Mouse (Mus musculus) neural tube, embryonic 14.5 days (tissue): ENCODE data around the gene Zwint. TPM values are rescaled to one million over a fixed set of nuclear protein-coding genes. Genes with fewer than 3 reads are reported as not detected.

Source experiments
- ATAC-seq: fragments of 200-750 bp; cut with Nextera tagmentation; 2 replicates; pipeline ENCODE4 v1.8.0; 2017; ENCODE audit warnings: low read depth, mild to moderate bottlenecking, moderate TSS enrichment, moderate library complexity
- H3K27ac ChIP-seq: fragments of 300-500 bp; sonication (generic); 2 replicates; pipeline ENCODE4 v1.5.1; 2014; ENCODE audit warnings: low read depth, mild to moderate bottlenecking, control low read depth, low read length, moderate library complexity, mixed read lengths
- H3K27me3 ChIP-seq: fragments of 300-500 bp; sonication (generic); 2 replicates; pipeline ENCODE4 v1.6.1; 2014; ENCODE audit warnings: low read length; ENCODE audit not compliant: control insufficient read depth, insufficient read depth
- H3K36me3 ChIP-seq: fragments of 300-500 bp; sonication (generic); 2 replicates; pipeline ENCODE4 v1.6.1; 2014; ENCODE audit warnings: low read length, mixed read lengths; ENCODE audit not compliant: control insufficient read depth, insufficient read depth
- H3K4me1 ChIP-seq: fragments of 300-500 bp; sonication (generic); 2 replicates; pipeline ENCODE4 v1.6.1; 2014; ENCODE audit warnings: low read length; ENCODE audit not compliant: control insufficient read depth, insufficient read depth
- H3K4me2 ChIP-seq: fragments of 300-500 bp; sonication (generic); 2 replicates; pipeline ENCODE4 v1.6.1; 2014; ENCODE audit warnings: mild to moderate bottlenecking, low read depth, low read length, control low read depth
- H3K4me3 ChIP-seq: fragments of 300-500 bp; sonication (generic); 2 replicates; pipeline ENCODE4 v1.5.1; 2014; ENCODE audit warnings: low read depth, low read length, control low read depth, mixed read lengths
- H3K9ac ChIP-seq: fragments of 300-500 bp; sonication (generic); replicated peaks from 2 replicates; pipeline ENCODE4 v1.6.1; 2014; ENCODE audit warnings: low read depth, mild to moderate bottlenecking, control low read depth, low read length, mixed read lengths
- H3K9me3 ChIP-seq: fragments of 300-500 bp; sonication (generic); 2 replicates; pipeline ENCODE4 v1.6.1; 2016; ENCODE audit warnings: low read length; ENCODE audit not compliant: control insufficient read depth
- WGBS: fragments of 180-500 bp; shearing (Covaris S2); extraction: QIAGEN DNeasy Blood & Tissue Kit; methylation state at CpG from one replicate; pipeline ENCODE4 v1.1.7; 2014; 5-methylcytosine and 5-hydroxymethylcytosine counted together
- polyA plus RNA-seq: library from polyadenylated mRNA; unstranded; fragments of >200 nt; fragmentation: Nextera tagmentation; extraction: Ambion mirVana; gene quantifications from 2 replicates; pipeline ENCODE4 v1.2.1, GENCODE M21; 2014

Zwint gene
- polyA plus RNA-seq, 1 experiment from 2014 or later = 890 TPM

- Histone ChIP-seq H3K4me3 (no peak overlapping the region), H3K4me1 (peaks cover 15% of the 10 kb centered on the region), H3K4me2 (no peak overlapping the region), H3K9ac (no peak overlapping the region), H3K27me3 (no peaks in the 10 kb centered on the region), H3K36me3 (peaks cover 27% of the 10 kb centered on the region; the same call in 1 of the 2 replicates), H3K9me3 (no peaks in the 10 kb centered on the region), H3K27ac (no peak overlapping the region)
- 95% methylated on average over 5 of the region's 5 CpGs for WGBS
- no peak for ATAC-seq
Observed at GRCm38 (mm10) chr10:72659198-72659597, 4.6 kb downstream of the Zwint start.

GRCm38 (mm10) chr10:72660350-72660749 is 5.7 kb downstream of the Zwint start:
- H3K4me2 ChIP-seq = no peak overlapping the region
- no peak overlapping the region for H3K4me3 ChIP-seq
- H3K9me3 ChIP-seq = no peaks in the 10 kb centered on the region
- peaks cover 37% of the 10 kb centered on the region; the same call in 1 of the 2 replicates for H3K36me3 ChIP-seq
- no peak overlapping the region for H3K9ac ChIP-seq
- WGBS = 93% methylated on average over 1 of the region's 1 CpGs
- H3K27me3 ChIP-seq = no peaks in the 10 kb centered on the region
- no peak for ATAC-seq
- peaks cover 15% of the 10 kb centered on the region for H3K4me1 ChIP-seq
- H3K27ac ChIP-seq = no peak overlapping the region

- H3K27me3 ChIP-seq = no peaks in the 10 kb centered on the region
- no peaks in the 10 kb centered on the region for H3K4me1 ChIP-seq
- no peak overlapping the region for H3K4me2 ChIP-seq
- peaks cover 21% of the 10 kb centered on the region; the same call in 1 of the 2 replicates for H3K36me3 ChIP-seq
- no peak overlapping the region for H3K9ac ChIP-seq
- H3K9me3 ChIP-seq = no peaks in the 10 kb centered on the region
- no peak overlapping the region for H3K4me3 ChIP-seq
- H3K27ac ChIP-seq = no peak overlapping the region
- no peak for ATAC-seq
- 98% methylated on average over 5 of the region's 5 CpGs for WGBS
Observed at GRCm38 (mm10) chr10:72667856-72668255, 13.2 kb downstream of the Zwint start.

- ATAC-seq = no peak
- Histone ChIP-seq H3K4me2 (no peak overlapping the region), H3K27me3 (no peaks in the 10 kb centered on the region), H3K27ac (no peak overlapping the region), H3K4me1 (no peaks in the 10 kb centered on the region), H3K9me3 (no peaks in the 10 kb centered on the region), H3K4me3 (no peak overlapping the region), H3K36me3 (peaks cover 17% of the 10 kb centered on the region; the same call in 1 of the 2 replicates), H3K9ac (no peak overlapping the region)
- 100% methylated on average over 1 of the region's 1 CpGs for WGBS
Observed at GRCm38 (mm10) chr10:72669086-72669485, 14.4 kb downstream of the Zwint start.

- Histone ChIP-seq H3K27ac (no peak overlapping the region), H3K4me2 (no peak overlapping the region), H3K4me3 (no peak overlapping the region), H3K9me3 (no peaks in the 10 kb centered on the region), H3K4me1 (no peaks in the 10 kb centered on the region), H3K27me3 (no peaks in the 10 kb centered on the region), H3K9ac (no peak overlapping the region), H3K36me3 (peaks cover 8% of the 10 kb centered on the region; the same call in 1 of the 2 replicates)
- ATAC-seq = no peak
- WGBS = 96% methylated on average over 6 of the region's 6 CpGs
Observed at GRCm38 (mm10) chr10:72675971-72676370, 21.3 kb downstream of the Zwint start.

- Histone ChIP-seq H3K9ac (no peak overlapping the region), H3K27me3 (no peaks in the 10 kb centered on the region), H3K36me3 (peaks cover 8% of the 10 kb centered on the region; the same call in 1 of the 2 replicates), H3K27ac (no peak overlapping the region), H3K9me3 (no peaks in the 10 kb centered on the region), H3K4me1 (no peaks in the 10 kb centered on the region), H3K4me2 (no peak overlapping the region), H3K4me3 (no peak overlapping the region)
- WGBS = 93% methylated on average over 1 of the region's 1 CpGs
- no peak for ATAC-seq
Observed at GRCm38 (mm10) chr10:72676550-72676949, 21.9 kb downstream of the Zwint start.

GRCm38 (mm10) chr10:72679086-72679485 is 24.4 kb downstream of the Zwint start:
- H3K4me1 ChIP-seq = no peaks in the 10 kb centered on the region
- H3K27ac ChIP-seq = no peak overlapping the region
- WGBS = 86% methylated on average over 4 of the region's 4 CpGs
- H3K9me3 ChIP-seq = no peaks in the 10 kb centered on the region
- no peak for ATAC-seq
- H3K9ac ChIP-seq = no peak overlapping the region
- peaks cover 4% of the 10 kb centered on the region; the same call in 1 of the 2 replicates for H3K36me3 ChIP-seq
- H3K4me2 ChIP-seq = no peak overlapping the region
- H3K27me3 ChIP-seq = no peaks in the 10 kb centered on the region
- H3K4me3 ChIP-seq = no peak overlapping the region

- no peaks in the 10 kb centered on the region for H3K36me3 ChIP-seq
- no peaks in the 10 kb centered on the region for H3K9me3 ChIP-seq
- no peak overlapping the region for H3K9ac ChIP-seq
- H3K27ac ChIP-seq = no peak overlapping the region
- 85% methylated on average over 5 of the region's 5 CpGs for WGBS
- H3K4me1 ChIP-seq = no peaks in the 10 kb centered on the region
- no peak overlapping the region for H3K4me3 ChIP-seq
- H3K4me2 ChIP-seq = no peak overlapping the region
- ATAC-seq = no peak
- H3K27me3 ChIP-seq = no peaks in the 10 kb centered on the region
Observed at GRCm38 (mm10) chr10:72701092-72701491, 46.4 kb downstream of the Zwint start.

- no peak overlapping the region for H3K4me3 ChIP-seq
- H3K27me3 ChIP-seq = no peaks in the 10 kb centered on the region
- ATAC-seq = no peak
- H3K27ac ChIP-seq = no peak overlapping the region
- no peak overlapping the region for H3K4me2 ChIP-seq
- 70% methylated on average over 2 of the region's 2 CpGs for WGBS
- H3K4me1 ChIP-seq = no peaks in the 10 kb centered on the region
- no peaks in the 10 kb centered on the region for H3K9me3 ChIP-seq
- H3K36me3 ChIP-seq = no peaks in the 10 kb centered on the region
- no peak overlapping the region for H3K9ac ChIP-seq
Observed at GRCm38 (mm10) chr10:72713754-72714153, 59.1 kb downstream of the Zwint start.
